Mouse (Mus musculus): ENCODE results near the gene Slc7a14.
"Not testable (repeated sequence)": the region's sequence is repeated elsewhere in the genome, so short reads cannot be mapped to it uniquely, and the experiment has no call there.

Slc7a14 gene
- long read RNA-seq, experiment 1: 0 reads
- long read RNA-seq, experiment 2, full-length matches to known transcripts: 4 of 10 reads
- long read RNA-seq, experiment 2, partial matches to known transcripts: 2 of 10 reads
- long read RNA-seq, experiment 2, other reads (novel, unspliced or antisense): 4 of 10 reads

- intact Hi-C loops (cut with DNase I): no loop called here
Observed at GRCm38 (mm10) chr3:31309934-31310787, at the start of gene Slc7a14. Slc7a14 (minus strand) TSS chr3:31310378.

GRCm38 (mm10) chr3:31346540-31346939 is 36.4 kb upstream of the Slc7a14 start:
- intact Hi-C loops (cut with DNase I): no loop called here

GRCm38 (mm10) chr3:31345766-31346165 is 35.6 kb upstream of the Slc7a14 start:
- intact Hi-C loops (cut with DNase I): no loop called here

- intact Hi-C loops (cut with DNase I): no loop called here
Observed at GRCm38 (mm10) chr3:31339236-31339635, 29.1 kb upstream of the Slc7a14 start.

DNA sequence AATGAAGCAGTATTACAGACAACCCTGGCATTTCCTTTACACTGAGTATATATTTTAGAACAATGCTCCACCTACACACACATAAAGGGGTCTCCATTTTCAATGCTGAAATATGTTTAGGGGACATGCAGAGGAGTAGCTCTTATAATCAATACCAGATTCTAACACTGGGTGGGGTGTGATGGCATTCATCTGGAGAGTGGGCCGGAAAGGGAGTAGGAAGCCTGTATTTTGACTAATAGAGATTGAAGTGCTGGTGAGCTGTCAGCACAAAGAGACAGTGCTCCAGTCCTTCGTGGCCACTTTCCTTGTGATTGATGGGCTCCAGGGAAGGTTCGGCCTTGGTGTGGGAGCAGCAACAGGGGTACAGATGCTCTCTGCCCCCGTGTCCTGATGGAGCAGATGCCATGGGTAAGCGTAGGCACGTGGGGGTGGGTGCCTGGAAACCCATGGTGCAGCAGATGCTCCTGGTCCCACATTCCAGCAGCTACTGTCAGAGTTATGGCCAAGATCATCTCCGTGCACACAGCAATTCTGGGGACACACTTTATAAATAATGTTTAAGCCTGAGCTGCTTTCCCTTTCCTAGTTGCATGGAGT is 18.2 kb upstream of the Slc7a14 start:
- intact Hi-C loops (cut with DNase I): no loop called here

- intact Hi-C loops (cut with DNase I): no loop called here
Observed at GRCm38 (mm10) chr3:31327791-31328190, 17.6 kb upstream of the Slc7a14 start.

DNA sequence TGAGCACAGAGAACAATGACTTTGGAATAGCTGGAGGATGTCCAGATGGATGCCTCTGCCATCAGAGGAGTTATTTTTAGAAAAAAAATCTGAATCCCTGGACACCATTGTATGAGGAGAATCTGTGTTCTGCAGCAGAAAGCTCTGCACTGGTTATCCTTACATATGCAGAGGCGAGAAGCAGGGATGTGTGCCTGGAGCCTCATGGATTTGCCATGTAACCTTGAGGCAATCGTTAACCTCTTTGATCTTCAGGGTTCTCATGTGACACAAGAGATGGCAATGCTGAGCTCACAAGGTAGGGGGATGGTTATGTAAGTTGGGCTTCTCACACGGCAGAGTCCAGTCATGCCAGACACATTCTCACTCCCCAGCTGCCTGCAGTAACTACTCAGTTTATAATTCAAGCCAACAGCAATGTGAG is 14.1 kb upstream of the Slc7a14 start:
- intact Hi-C loops (cut with DNase I): no loop called here

DNA sequence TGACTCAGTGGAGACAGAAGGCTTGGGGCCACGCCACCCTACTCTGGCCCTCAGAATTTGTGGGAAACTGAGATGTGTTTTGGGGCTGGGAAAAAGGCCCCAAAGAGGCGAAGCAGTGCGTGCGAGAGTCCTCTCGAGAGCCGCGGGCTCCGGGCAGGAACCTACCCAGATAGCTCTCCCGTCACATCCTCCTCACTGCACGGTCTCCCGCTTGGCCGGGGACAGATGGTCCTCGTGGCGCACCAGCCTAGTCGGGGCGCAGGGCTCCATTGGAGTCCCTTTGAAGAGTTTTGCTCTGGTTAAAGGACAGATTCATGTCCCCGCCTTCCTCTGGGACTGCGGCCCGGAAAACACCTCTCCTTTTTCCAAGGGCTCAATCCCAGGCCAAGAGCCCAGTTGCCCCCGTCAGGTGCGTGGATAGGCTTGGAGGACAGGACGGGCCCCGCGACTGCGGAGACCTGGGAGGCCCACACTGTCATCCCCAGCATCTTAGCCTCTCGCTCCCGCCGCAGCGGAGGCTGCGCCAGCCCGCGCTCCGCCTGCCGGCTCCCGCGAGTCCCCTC is 726 bp downstream of the Slc7a14 start:
- intact Hi-C loops (cut with DNase I): no loop called here

- intact Hi-C loops (cut with DNase I): no loop called here
Observed at GRCm38 (mm10) chr3:31308906-31309305, 1.3 kb downstream of the Slc7a14 start.

DNA sequence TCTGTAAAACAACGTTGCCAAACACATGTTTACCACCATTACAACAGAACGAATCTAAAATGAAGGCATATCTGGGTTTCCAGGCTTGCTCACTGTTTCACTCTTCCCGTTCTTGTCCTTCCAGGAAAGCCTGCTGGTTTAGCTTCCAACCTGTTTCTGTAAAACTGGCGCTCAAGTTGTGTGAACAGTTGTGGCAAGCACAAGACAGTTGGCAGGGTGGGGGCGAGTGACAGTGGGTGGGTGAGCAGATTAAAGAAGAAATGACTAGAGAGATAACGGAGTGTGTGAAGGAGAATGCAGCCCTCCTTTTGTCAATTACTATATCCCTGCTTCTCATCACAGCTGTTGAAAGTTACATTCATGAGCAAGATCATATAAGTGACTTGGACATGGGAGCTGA is 2.2 kb downstream of the Slc7a14 start:
- intact Hi-C loops (cut with DNase I): no loop called here

DNA sequence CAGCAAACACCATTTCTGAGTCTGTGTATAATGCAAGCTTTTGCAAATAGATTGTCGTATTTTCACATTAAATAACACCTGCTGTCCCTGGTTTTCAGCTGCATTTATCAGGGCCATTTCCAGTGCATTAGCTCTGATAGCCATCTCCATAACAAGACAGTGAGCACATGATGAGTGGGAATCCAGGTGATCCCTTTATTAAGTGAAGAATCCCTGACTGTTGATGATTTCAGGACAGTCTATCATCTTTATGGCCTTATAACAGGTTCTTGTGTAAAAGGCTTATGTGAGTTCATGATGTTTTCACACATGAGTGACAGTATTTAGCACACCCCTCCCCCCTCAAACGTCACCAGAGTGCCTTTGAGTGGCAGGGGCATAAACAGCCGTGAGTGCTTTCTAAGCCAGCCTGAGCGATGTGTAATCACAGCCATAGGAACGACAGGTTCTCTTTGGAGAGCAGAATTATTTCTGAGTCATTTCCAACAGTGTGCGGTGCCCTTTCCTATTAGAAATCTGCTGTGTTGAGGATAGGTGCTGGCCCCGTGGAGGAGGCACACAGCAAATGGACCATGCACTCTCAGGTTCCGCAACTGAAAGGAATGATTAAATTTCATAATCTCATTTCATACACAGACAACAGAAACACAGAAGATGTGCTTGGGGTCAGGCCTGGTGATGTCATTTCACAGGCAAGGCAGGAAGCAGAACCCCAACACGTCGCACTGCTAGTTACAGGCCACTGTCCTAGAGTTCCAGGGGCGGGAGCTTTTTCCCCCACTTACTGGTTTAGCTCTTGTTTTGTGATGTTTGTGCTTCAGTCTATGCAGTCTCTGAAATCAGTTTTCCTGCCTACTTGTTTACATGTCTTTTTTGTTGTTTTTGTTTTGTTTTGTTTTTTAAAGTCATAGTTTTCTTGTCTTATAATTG is 18.2 kb downstream of the Slc7a14 start:
- intact Hi-C loops (cut with DNase I): no loop called here

GRCm38 (mm10) chr3:31287421-31287948 is 22.7 kb downstream of the Slc7a14 start:
- intact Hi-C loops (cut with DNase I): no loop called here

DNA sequence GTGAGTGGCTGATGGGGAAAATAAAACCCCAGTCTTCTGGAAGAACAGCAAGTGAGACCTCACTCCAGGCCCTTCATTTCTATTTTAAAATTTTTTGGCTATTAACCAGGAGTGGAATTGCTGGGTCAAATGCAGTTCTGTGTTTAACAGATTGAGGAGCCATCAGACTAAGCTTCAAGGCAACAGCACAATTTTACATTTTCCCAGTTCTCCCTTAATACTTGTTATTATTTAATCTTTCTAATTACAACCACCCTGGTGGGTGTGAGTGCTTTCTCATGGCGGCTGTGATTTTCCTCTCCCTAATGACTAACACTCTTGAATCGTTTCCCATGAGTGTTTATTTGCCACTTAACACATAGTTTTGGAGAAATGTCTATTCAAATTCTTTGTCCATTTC is 29.1 kb downstream of the Slc7a14 start:
- intact Hi-C loops (cut with DNase I): no loop called here

- intact Hi-C loops (cut with DNase I): no loop called here
Observed at GRCm38 (mm10) chr3:31274875-31275274, 35.3 kb downstream of the Slc7a14 start.

DNA sequence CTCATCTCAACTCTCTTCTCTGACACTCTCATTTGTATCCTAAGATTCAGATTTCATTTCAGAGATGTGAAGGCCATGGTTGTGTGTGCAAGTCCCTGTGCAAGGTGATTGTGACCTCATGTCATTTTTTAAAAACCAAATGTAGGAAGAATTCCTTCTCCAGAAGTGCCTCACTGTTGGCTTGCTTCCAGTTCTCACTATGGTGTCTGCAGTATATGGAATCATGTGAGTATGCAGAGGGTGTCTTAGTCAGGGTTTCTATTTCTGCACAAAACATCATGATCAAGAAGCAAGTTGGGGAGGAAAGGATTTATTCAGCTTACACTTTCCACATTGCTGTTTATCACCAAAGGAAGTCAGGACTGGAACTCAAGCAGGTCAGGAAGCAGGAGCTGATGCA is 36.9 kb downstream of the Slc7a14 start:
- intact Hi-C loops (cut with DNase I): not testable (repeated sequence)

- intact Hi-C loops (cut with DNase I): no loop called here
Observed at GRCm38 (mm10) chr3:31272635-31273034, 37.5 kb downstream of the Slc7a14 start.

DNA sequence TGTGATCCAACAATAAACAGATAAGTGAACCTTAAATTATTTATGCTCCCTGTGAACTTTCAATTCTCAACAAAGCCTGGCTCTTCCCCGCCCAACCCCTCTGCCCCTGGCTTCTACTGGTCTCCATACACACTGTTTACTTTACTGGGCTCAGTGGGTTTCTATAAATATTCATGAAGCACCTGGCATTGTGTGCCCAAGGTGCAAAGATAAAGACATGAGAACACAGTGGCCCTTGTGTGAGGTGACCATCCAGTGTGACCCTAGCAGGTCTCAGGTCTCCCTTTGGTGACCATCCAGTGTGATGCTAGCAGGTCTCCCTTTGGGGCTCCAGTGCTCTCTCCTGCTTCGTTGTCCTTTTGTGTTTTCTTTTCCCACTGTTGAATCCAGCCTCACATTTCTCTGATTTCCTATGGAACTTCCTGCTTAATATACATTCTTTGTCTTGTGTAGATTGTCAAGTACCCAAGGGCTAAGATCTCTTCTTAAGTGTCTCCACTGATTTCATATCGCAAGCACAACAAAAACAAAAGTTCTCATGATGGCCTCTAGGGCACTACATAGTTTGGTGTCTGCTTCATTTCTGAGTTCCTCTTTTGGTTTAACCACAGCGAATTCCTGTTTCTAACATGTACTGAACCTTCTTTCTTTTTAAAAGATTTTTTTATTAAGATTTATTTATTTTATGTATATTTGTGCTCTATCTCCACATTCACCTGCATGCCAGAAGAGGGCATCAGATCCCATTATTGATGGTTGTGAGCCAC is 40.4 kb downstream of the Slc7a14 start:
- intact Hi-C loops (cut with DNase I): no loop called here

- intact Hi-C loops (cut with DNase I): no loop called here
Observed at GRCm38 (mm10) chr3:31267921-31268320, 42.3 kb downstream of the Slc7a14 start.

GRCm38 (mm10) chr3:31266941-31267340 is 43.2 kb downstream of the Slc7a14 start:
- intact Hi-C loops (cut with DNase I): no loop called here

GRCm38 (mm10) chr3:31263535-31263934 is 46.6 kb downstream of the Slc7a14 start:
- intact Hi-C loops (cut with DNase I): no loop called here
